Mouse (Mus musculus) kidney, embryonic 14.5 days (tissue): Measurements from ENCODE around the gene Alg14. TPM values are rescaled to one million over a fixed set of nuclear protein-coding genes. Genes with fewer than 3 reads are reported as not detected.

Experiments used
- ATAC-seq: fragments of 200-750 bp; cut with Nextera tagmentation; 2 replicates; pipeline ENCODE4 v1.8.0; 2017; ENCODE audit warnings: moderate number of reproducible peaks, mild to moderate bottlenecking, moderate TSS enrichment, moderate library complexity; ENCODE audit not compliant: low FRiP score, low TSS enrichment
- H3K27ac ChIP-seq: fragments of 300-500 bp; sonication (generic); 2 replicates; pipeline ENCODE4 v1.5.1; 2014; ENCODE audit warnings: low read depth, mild to moderate bottlenecking, low read length, moderate library complexity, mixed read lengths
- H3K27me3 ChIP-seq: fragments of 300-500 bp; sonication (generic); 2 replicates; pipeline ENCODE4 v1.6.1; 2014; ENCODE audit warnings: mild to moderate bottlenecking, low read length; ENCODE audit not compliant: control insufficient read depth, insufficient read depth
- H3K36me3 ChIP-seq: fragments of 300-500 bp; sonication (generic); 2 replicates; pipeline ENCODE4 v1.6.1; 2014; ENCODE audit warnings: low read length, mixed read lengths; ENCODE audit not compliant: control insufficient read depth, insufficient read depth
- H3K4me1 ChIP-seq: fragments of 300-500 bp; sonication (generic); 2 replicates; pipeline ENCODE4 v1.6.1; 2014; ENCODE audit warnings: low read length, mixed read lengths; ENCODE audit not compliant: control insufficient read depth, insufficient read depth
- H3K4me2 ChIP-seq: fragments of 300-500 bp; sonication (generic); replicated peaks from 2 replicates; pipeline ENCODE4 v1.6.1; 2014; ENCODE audit warnings: low read depth, mild to moderate bottlenecking, low read length
- H3K4me3 ChIP-seq: fragments of 300-500 bp; sonication (generic); 2 replicates; pipeline ENCODE4 v1.5.1; 2014; ENCODE audit warnings: mild to moderate bottlenecking, low read length
- H3K9ac ChIP-seq: fragments of 300-500 bp; sonication (generic); 2 replicates; pipeline ENCODE4 v1.6.1; 2014; ENCODE audit warnings: low read depth, mild to moderate bottlenecking, low read length, moderate library complexity
- H3K9me3 ChIP-seq: fragments of 300-500 bp; sonication (generic); 2 replicates; pipeline ENCODE4 v1.6.1; 2016; ENCODE audit warnings: low read length; ENCODE audit not compliant: control insufficient read depth
- whole genome bisulfite sequencing: fragments of 180-500 bp; shearing (Covaris S2); extraction: QIAGEN DNeasy Blood & Tissue Kit; methylation state at CpG from one replicate; pipeline ENCODE4 v1.1.7; 2014; 5-methylcytosine and 5-hydroxymethylcytosine counted together
- polyA plus RNA-seq: library from polyadenylated mRNA; unstranded; fragments of >200 nt; fragmentation: Nextera tagmentation; extraction: Ambion mirVana; gene quantifications from 2 replicates; pipeline ENCODE4 v1.2.1, GENCODE M21; 2014

The Alg14 gene
- polyA plus RNA-seq, 1 experiment from 2014 or later, result 41.3 TPM

DNA sequence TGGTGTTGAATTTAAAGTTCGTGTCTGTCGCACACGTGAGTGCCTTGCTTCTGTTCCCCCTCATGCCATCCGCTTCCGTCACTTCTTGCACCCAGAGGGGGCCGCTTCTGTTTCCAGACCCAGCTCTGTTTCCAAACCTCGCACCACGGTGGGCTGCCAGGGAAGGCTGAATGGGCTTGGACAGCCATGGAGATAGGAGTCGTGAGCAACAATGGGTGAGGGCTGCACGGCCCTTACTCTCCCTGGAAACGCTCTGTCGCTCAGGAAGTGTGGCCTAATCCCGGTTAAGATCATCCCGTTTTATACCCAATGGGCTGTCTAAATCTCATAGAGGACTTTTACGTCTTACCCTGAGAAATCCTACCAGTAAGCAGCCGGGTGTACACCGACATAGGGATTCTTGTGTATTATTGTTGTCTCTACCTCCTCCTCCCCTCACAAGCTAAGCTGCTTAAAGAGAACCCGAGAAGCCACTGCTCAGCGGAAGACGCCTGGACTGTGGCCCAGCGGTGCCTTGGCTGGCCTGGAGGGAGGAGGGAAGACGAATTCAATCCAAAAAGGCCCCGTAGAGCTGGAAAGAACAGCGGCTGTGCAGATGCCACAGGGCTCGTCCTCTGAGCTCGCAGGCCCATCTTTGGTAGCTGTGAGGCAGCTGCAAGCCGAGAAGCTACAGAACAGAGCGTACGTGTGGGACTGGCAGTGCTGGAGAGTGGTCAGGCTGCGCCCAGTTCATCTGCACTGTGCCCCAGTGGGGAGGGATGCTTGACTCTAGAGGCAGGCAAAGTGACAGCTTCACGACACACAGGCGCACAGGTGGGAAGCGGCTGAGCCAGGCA is 58.0 kb downstream of the Alg14 start:
- Histone ChIP-seq H3K9ac (no peak overlapping the region), H3K4me1 (0 out of 2 replicates have a peak, but pooled peaks cover 2% of the 10 kb centered on the region), H3K4me3 (no peak overlapping the region), H3K9me3 (no peaks in the 10 kb centered on the region), H3K27me3 (no peaks in the 10 kb centered on the region), H3K27ac (no peak overlapping the region), H3K36me3 (no peaks in the 10 kb centered on the region), H3K4me2 (no peak overlapping the region)
- ATAC-seq, result no peak
- 69% methylated on average over 33 of the region's 33 CpGs for WGBS

- no peak for ATAC-seq
- Histone ChIP-seq H3K4me2 (no peak overlapping the region), H3K27me3 (no peaks in the 10 kb centered on the region), H3K9me3 (no peaks in the 10 kb centered on the region), H3K27ac (no peak overlapping the region), H3K36me3 (no peaks in the 10 kb centered on the region), H3K4me3 (no peak overlapping the region), H3K9ac (no peak overlapping the region), H3K4me1 (no peaks in the 10 kb centered on the region)
- 83% methylated on average over 6 of the region's 6 CpGs for WGBS
Observed at GRCm38 (mm10) chr3:121351257-121351656, 59.7 kb downstream of the Alg14 start.

DNA sequence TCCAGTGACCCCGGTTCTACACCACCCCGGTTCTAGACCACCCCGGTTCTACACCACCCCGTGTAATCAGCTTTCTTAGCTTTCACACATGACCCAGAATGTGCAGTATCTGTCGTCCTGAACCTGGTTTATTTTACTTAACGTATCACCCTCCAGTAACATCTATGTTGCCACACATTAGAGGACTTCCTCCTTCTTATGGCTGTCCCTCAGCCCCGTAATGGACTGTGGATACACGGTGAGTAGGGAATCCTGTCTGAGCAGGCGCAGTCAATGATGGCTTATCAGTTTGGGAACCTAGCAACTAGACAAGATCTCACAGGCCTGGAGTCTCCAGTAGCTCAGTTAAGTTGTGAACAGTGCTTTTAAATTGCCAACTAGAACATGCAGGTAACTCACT is 62.7 kb downstream of the Alg14 start:
- Histone ChIP-seq H3K4me2 (no peak overlapping the region), H3K4me1 (no peaks in the 10 kb centered on the region), H3K9me3 (no peaks in the 10 kb centered on the region), H3K36me3 (no peaks in the 10 kb centered on the region), H3K27me3 (no peaks in the 10 kb centered on the region), H3K27ac (no peak overlapping the region), H3K9ac (no peak overlapping the region), H3K4me3 (no peak overlapping the region)
- no peak for ATAC-seq
- 85% methylated on average over 9 of the region's 9 CpGs for WGBS

- H3K27ac ChIP-seq, result no peak overlapping the region
- H3K9me3 ChIP-seq, result no peaks in the 10 kb centered on the region
- H3K4me2 ChIP-seq, result no peak overlapping the region
- no peak for ATAC-seq
- no peaks in the 10 kb centered on the region for H3K4me1 ChIP-seq
- H3K36me3 ChIP-seq, result no peaks in the 10 kb centered on the region
- H3K4me3 ChIP-seq, result no peak overlapping the region
- no peak overlapping the region for H3K9ac ChIP-seq
- no peaks in the 10 kb centered on the region for H3K27me3 ChIP-seq
- 91% methylated on average over 18 of the region's 18 CpGs for WGBS
Observed at GRCm38 (mm10) chr3:121354861-121355470, 63.4 kb downstream of the Alg14 start.

- Histone ChIP-seq H3K36me3 (no peaks in the 10 kb centered on the region), H3K4me2 (no peak overlapping the region), H3K27me3 (no peaks in the 10 kb centered on the region), H3K9ac (no peak overlapping the region), H3K4me1 (no peaks in the 10 kb centered on the region), H3K9me3 (no peaks in the 10 kb centered on the region), H3K27ac (no peak overlapping the region), H3K4me3 (no peak overlapping the region)
- WGBS, result 88% methylated on average over 9 of the region's 9 CpGs
- no peak for ATAC-seq
Observed at GRCm38 (mm10) chr3:121355569-121355968, 64.0 kb downstream of the Alg14 start.

- no peak overlapping the region for H3K4me2 ChIP-seq
- no peak overlapping the region for H3K27ac ChIP-seq
- H3K9me3 ChIP-seq, result no peaks in the 10 kb centered on the region
- no peak overlapping the region for H3K9ac ChIP-seq
- no peaks in the 10 kb centered on the region for H3K36me3 ChIP-seq
- WGBS, result 64% methylated on average over 6 of the region's 6 CpGs
- no peaks in the 10 kb centered on the region for H3K4me1 ChIP-seq
- H3K27me3 ChIP-seq, result no peaks in the 10 kb centered on the region
- H3K4me3 ChIP-seq, result no peak overlapping the region
- no peak for ATAC-seq
Observed at GRCm38 (mm10) chr3:121356111-121356510, 64.5 kb downstream of the Alg14 start.

DNA sequence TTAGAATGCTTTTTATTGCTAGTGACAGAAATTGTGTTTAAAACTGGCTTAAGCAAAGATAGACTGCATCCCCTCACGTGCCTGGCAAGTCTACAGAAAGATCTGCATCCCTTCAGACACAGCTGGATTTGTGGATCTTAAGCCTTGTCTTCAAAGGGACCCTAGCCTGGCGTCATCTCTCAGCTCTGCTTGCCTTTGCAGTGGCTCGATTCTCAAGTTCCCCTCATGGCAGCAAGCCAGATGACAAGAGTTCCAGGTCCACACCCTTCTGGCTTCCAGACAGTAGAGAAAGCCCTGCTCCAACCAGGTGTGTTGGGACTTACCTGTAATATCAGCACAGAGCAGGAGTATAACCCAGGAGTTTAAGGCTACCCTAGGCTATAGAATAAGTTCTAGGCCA is 65.5 kb downstream of the Alg14 start:
- ATAC-seq, result no peak

DNA sequence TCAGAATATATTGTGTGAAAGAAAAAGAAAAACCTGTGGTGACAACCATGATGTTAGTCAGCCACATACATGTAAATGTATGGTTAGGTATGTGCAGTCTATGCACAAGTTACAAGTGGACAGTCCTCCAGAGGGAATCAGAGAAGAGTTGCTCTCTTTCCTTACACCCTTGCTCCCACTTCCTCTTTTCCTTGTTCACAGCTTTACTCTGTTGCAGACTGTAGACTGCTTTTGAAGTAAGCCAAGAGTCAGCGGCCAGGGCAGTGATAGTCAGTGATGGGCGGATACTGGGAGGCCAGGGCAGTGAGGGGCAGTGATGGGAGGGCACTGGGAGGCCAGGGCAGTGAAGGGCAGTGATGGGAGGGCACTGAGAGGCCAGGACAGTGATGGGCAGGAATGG is 66.7 kb downstream of the Alg14 start:
- WGBS, result 36% methylated on average over 2 of the region's 2 CpGs
- no peak for ATAC-seq
- no peaks in the 10 kb centered on the region for H3K36me3 ChIP-seq
- no peak overlapping the region for H3K27ac ChIP-seq
- H3K4me1 ChIP-seq, result no peaks in the 10 kb centered on the region
- no peak overlapping the region for H3K9ac ChIP-seq
- H3K9me3 ChIP-seq, result no peaks in the 10 kb centered on the region
- H3K27me3 ChIP-seq, result no peaks in the 10 kb centered on the region
- H3K4me3 ChIP-seq, result no peak overlapping the region
- H3K4me2 ChIP-seq, result no peak overlapping the region

More for the DNA sequence above, 65.5 kb downstream of the Alg14 start:
- H3K27ac ChIP-seq, result no peak overlapping the region
- no peak overlapping the region for H3K4me2 ChIP-seq
- H3K4me1 ChIP-seq, result no peaks in the 10 kb centered on the region
- WGBS, result 72% methylated on average over 3 of the region's 3 CpGs
- H3K36me3 ChIP-seq, result no peaks in the 10 kb centered on the region
- H3K9ac ChIP-seq, result no peak overlapping the region
- H3K27me3 ChIP-seq, result no peaks in the 10 kb centered on the region
- no peak overlapping the region for H3K4me3 ChIP-seq
- H3K9me3 ChIP-seq, result no peaks in the 10 kb centered on the region

GRCm38 (mm10) chr3:121358850-121359249 is 67.3 kb downstream of the Alg14 start:
- H3K9me3 ChIP-seq, result no peaks in the 10 kb centered on the region
- H3K9ac ChIP-seq, result no peak overlapping the region
- H3K27ac ChIP-seq, result no peak overlapping the region
- ATAC-seq, result no peak
- WGBS, result 80% methylated on average over 6 of the region's 6 CpGs
- no peaks in the 10 kb centered on the region for H3K36me3 ChIP-seq
- H3K4me3 ChIP-seq, result no peak overlapping the region
- H3K4me1 ChIP-seq, result no peaks in the 10 kb centered on the region
- no peaks in the 10 kb centered on the region for H3K27me3 ChIP-seq
- H3K4me2 ChIP-seq, result no peak overlapping the region
